Mouse (Mus musculus): Measurements from ENCODE around the gene Amigo2.
A peak's percentile ranks its signal among the peaks of the same experiment; 100 is the strongest.

Amigo2 gene

DNA sequence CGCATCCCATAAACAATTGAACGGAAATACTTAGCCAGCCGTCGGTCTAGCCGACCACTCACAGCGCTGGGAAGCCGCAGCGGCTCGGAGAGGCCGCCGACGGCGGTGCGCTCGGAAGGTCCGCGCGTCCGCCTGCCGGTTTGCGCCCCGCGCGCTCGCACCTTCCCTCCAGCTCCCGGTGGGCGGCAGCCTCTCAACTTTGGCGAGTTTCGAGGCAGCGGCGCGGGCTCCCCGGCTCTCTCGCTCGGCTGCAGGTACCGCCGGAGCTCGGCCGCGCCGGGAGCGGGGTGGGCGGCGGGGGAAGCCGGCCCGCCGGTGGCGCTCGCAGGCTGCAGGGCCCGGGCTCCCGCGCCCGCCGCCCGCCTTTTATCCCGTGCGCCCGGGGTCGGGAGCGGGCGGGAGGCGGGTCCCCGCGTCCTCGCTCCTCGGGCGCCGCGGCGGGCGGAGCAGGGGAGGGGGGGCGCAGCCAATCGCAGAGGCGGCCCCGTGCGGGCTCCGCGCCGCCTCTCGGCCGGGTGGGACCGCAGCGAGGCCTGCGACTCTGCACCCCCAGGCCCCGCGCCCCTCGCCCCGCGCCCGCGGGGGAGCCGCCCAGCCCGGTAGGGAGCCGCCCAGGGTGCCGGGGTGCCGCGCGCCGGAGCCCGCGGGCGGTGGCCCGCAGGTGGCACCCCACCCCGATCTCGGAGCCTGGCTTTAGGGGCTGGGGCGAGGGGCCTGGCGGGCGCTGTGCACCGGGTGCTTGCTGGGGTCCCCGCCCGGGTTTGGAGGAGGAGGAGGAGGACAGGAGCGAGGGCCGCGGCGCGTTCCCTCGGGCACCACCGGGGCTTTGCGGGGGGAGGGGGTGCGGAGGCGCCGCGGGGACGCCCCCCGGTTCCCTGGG is at the start of gene Amigo2, which contains the start of gene Pced1b:
Gene Amigo2, minus strand, starts transcription at position 377 of the 880 bp plus-strand sequence.
Gene Pced1b, plus strand, starts transcription at position 197 of the 880 bp plus-strand sequence.
- DNase-seq (ENCODE audit: low read depth, low spot score), result no peak

DNA sequence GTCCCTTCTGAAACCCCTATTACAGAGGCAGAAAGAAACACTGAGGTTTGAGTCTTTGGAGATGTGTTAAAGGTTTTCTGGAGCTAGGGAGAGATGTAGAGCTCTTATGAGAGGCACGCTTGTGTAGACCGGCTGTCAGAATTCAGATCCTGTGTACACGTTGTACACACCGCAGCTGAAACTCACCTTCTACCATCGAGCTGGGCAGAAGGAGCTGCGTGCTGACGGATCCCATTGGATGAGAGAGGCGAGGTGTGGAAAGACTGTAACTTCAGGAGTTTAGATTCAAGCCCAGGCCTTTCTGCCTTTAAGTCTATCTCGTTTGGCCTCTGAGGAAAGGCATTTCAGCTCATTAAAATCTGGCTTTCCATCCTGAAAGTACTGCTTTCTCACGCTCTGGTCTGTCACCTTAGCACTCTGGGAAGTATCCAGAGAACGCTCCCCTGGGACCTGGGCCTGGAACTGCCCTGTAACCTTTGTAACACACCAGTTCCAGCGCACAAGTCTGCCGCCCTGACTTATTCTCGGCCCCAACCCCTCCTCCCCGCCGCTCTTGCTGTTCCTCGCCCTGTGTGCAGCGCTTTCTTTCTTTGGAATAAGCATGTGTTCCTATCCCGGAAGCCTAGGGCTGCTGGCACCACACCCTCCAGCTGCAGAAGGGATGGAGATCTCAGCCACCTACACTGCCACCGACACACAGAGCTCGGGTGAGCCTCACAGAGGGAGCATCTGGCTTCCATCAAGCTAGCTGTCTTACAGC is 44.4 kb upstream of the Amigo2 start:
- peak; percentile 46 for DNase-seq (ENCODE audit: low read depth, low spot score)

DNA sequence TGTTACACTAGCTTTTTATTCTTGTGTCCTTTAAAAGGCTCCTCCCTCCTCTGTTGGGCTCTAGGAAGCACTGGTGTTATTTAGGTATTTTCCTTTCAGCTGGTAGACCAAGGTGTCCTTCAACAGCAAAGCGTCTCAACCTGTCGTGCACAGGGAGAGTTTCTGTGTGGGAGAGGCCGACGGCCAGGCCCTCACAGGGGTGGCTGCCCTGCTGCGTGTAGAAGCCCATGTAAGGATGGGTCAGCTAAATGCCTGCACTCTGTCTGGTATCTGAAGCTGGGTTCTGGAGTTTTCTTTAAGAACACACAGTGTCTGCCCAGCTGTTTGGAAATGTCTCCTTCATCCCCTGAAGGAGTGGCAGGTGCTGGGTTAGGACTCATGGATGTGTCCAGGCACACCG is 43.3 kb upstream of the Amigo2 start:
- no peak for DNase-seq (ENCODE audit: low read depth, low spot score)

- no peak for DNase-seq (ENCODE audit: low read depth, low spot score)
Observed at GRCm38 (mm10) chr15:97289176-97289575, 42.1 kb upstream of the Amigo2 start.

DNA sequence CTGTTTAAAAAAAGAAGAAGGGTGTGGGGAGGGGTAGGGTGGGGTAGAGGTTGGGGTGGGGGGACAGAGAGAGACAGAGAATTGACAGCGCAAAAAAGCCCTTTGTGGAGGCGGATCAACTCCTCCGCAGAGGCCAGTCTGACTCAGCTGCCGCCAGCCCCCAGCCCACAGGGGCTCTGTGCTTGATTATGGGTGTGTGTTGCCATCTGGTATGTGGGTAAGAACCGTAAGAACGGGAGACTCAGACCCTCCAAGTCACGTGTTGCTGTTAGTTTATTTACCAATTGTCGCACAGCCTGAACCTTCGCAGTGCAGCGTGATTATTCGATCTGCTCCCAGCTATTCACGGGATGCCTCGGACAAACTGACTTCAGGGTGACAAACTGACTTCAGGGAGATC is 41.6 kb upstream of the Amigo2 start:
- no peak for DNase-seq (ENCODE audit: low read depth, low spot score)

- no peak for DNase-seq (ENCODE audit: low read depth, low spot score)
Observed at GRCm38 (mm10) chr15:97287436-97288143, 40.5 kb upstream of the Amigo2 start.

GRCm38 (mm10) chr15:97286731-97287130 is 39.6 kb upstream of the Amigo2 start:
- no peak for DNase-seq (ENCODE audit: low read depth, low spot score)

- no peak for DNase-seq (ENCODE audit: low read depth, low spot score)
Observed at GRCm38 (mm10) chr15:97285665-97286212, 38.7 kb upstream of the Amigo2 start.

DNA sequence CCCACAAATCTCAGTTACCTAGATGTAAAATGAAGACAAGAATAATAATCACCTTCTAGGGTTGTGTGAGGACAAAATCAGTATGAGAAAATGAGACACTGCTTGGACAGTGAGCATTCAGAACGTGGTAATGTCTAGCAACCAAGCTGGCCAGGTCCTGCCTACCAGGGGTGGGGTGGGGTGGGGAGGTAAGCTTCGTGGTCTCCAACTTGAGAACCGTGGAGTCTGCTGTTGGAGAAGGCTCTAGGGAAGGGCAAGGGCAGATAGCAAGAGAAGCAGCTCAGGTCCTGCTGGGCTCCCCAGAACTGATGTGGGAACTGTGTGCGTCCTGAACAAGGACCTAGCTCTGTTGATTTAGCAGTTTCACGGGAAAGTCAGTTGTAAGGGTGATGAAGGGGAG is 37.1 kb upstream of the Amigo2 start:
- no peak for DNase-seq (ENCODE audit: low read depth, low spot score)

- no peak for DNase-seq (ENCODE audit: low read depth, low spot score)
Observed at GRCm38 (mm10) chr15:97282572-97282881, 35.4 kb upstream of the Amigo2 start.

DNA sequence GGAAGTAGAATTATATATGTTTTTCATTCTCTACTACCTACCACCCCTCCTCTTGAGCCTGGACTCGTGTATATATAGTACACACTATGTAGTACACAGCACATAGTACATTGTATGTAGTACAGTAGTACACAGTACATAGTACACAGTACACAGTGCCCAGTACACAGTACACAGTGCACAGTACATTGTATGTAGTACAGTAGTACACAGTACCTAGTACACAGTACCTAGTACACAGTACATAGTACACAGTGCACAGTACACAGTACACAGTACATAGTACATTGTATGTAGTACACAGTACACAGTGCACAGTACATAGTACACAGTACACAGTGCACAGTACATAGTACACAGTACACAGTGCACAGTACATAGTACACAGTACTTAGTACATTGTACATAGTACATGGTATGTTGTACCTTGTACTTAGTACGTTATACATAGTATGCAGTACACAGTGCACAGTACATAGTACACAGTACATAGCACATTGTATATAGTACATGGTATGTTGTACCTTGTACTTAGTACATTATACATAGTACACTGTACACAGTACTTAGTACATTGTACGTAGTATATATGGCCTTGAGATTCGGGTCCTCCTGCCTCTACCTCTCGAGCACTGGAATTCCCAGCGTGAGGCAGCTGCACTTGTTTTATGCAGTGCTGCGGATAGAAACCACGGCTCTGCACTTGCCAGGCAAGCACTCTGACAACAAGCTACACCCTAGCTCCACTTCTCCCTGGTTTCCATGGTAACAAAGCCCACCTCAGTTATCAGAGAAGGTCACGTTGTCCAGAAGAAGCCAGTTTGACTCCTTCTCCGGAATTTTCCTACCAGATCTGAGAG is 34.9 kb upstream of the Amigo2 start:
- DNase-seq (ENCODE audit: low read depth, low spot score), result no peak

DNA sequence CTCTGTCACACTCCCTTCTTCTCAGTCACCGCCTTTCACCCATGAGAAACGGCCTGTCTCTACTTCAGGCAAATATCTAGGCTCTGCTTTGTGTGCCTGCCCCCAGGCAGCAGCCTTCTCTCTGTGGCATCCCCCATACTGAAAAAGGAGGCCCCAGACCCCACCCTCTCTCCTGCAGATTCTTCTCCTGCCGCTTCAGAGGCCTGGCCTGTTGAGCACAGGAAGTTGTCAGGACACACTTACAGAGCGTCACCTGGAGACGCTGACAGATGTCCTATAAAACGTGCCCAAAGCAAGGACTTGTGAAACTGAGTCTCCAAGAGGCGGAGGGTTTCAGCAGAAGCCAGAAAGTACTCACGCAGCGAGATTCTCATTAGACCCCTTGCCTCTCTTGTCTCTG is 33.7 kb upstream of the Amigo2 start:
- no peak for DNase-seq (ENCODE audit: low read depth, low spot score)

GRCm38 (mm10) chr15:97280131-97280530 is 33.0 kb upstream of the Amigo2 start:
- no peak for DNase-seq (ENCODE audit: low read depth, low spot score)

GRCm38 (mm10) chr15:97278340-97278948 is 31.4 kb upstream of the Amigo2 start:
- no peak for DNase-seq (ENCODE audit: low read depth, low spot score)

- no peak for DNase-seq (ENCODE audit: low read depth, low spot score)
Observed at GRCm38 (mm10) chr15:97277328-97277727, 30.2 kb upstream of the Amigo2 start.

DNA sequence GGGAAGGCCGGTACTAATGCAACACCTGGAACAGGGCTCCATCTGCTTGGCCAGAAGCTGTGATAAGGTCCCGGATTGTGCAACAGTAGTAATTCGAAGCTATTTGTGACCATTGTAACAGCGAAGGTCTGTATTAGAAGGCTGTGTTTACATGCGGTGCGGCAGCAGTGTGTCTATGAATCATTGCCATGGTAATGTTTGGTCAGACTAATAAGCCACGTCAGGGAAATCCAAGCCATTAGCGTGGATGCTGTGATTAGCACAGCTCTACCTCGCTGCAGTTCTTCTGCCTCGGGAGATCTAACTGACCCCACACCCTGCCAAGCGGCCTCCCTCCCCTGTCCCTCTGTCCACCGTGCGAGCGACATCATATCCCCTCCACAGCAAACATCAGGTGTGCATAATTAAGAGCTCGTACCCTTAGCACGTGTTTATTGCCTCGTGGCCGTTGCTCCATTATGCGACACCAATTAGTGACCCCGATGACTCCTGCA is 29.6 kb upstream of the Amigo2 start:
- no peak for DNase-seq (ENCODE audit: low read depth, low spot score)

- no peak for DNase-seq (ENCODE audit: low read depth, low spot score)
Observed at GRCm38 (mm10) chr15:97275626-97276395, 28.7 kb upstream of the Amigo2 start.

GRCm38 (mm10) chr15:97272831-97273230 is 25.7 kb upstream of the Amigo2 start:
- no peak for DNase-seq (ENCODE audit: low read depth, low spot score)

GRCm38 (mm10) chr15:97271985-97272697 is 25.1 kb upstream of the Amigo2 start:
- peak; percentile 25 for DNase-seq (ENCODE audit: low read depth, low spot score)

Measured in skeletal muscle tissue, adult 2 months (tissue).